Mouse (Mus musculus): ENCODE measurements around the gene Oser1.

GRCm38 (mm10) chr2:163469711-163470110, 45.2 kb upstream of the Oser1 start:
- TF ChIP-seq POLR2A (IDR thresholded peaks at IDR 0.05; ENCODE audit: insufficient read depth, low read depth, low read length) (no peak), CTCF (IDR thresholded peaks at IDR 0.05; ENCODE audit: insufficient read depth, low read depth, low read length) (no peak)

Measured in olfactory bulb, adult 2 months (tissue).